Mouse (Mus musculus): Measurements from ENCODE around the gene Pramef17. TPM values are rescaled to one million over a fixed set of nuclear protein-coding genes. Genes with fewer than 3 reads are reported as not detected.

Pramef17 gene
- not detected for polyA plus RNA-seq (2014; fragmentation: Illumina TruSeq; extraction: RNeasy Lipid Tissue Mini Kit (QIAGEN cat#74804); ENCODE audit: low read depth, low replicate concordance)

DNA sequence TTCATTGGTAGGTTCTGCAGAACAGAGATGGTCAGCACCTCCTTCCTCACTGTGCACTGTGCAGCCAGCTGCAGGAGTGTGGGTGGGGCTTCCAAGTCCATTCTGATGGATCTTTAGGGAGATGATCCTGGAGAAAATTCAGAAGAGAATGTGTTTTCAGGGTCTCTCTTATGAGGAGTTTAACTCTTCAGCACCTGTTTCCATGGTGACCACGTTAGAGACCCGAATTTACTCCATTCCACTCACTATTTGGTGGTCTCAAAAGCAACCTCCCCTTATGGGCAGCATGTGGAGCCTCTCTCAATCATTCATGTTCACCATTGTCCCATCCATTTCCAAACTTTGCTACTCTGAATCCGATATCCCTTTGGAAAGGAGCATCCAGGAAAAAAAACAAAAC is at the start of gene Pramef17:
TSS of gene Pramef17 (minus strand) at position 101 of the 400 bp plus-strand sequence.

DNA sequence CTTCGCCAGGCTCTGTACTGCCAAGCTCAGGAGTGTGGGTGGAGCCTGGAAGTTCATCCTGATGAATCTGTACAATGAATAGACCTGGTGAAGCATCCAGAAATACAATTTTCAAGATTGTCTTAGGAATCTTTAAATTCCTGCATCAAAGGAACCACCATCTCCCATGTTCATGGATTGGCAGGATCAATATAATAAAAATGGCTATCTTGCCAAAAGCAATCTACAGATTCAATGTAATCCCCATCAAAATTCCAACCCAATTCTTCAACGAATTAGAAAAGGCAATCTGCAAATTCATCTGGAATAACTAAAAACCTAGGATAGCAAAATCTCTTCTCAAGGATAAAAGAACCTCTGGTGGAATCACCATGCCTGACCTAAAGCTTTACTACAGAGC is 27.3 kb downstream of the Pramef17 start, which contains the start of gene Gm13101:
TSS of gene Gm13101 (minus strand) at position 101 of the 400 bp plus-strand sequence.

DNA sequence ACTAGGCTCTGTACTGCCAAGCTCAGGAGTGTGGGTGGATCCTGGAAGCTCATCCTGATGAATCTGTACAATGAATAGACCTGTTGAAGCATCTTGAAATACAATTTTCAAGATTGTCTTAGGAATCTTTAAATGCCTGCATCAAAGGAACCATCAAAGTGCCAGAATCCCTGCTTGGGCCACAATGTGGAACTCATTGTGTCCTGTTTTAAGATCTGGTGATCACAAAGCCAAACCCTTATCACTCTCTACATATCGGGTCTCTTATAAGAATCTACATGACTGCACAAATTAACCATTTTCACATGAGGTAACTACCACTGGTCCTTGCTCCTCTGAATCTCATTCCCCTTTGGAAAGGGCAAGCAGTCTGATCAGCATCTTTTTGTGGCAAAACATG is 43.3 kb downstream of the Pramef17 start, which contains the start of gene Pramef25:
TSS of gene Pramef25 (minus strand) at position 101 of the 400 bp plus-strand sequence.

Other genes starting within 250 kb of the Pramef17 start
- gene Gm13023, start 205.0 kb downstream of the Pramef17 start, polyA plus RNA-seq (2014; fragmentation: Illumina TruSeq; extraction: RNeasy Lipid Tissue Mini Kit (QIAGEN cat#74804); ENCODE audit: low read depth, low replicate concordance): not detected
- not detected for gene Gm13084, start 178.3 kb downstream of the Pramef17 start, polyA plus RNA-seq (2014; fragmentation: Illumina TruSeq; extraction: RNeasy Lipid Tissue Mini Kit (QIAGEN cat#74804); ENCODE audit: low read depth, low replicate concordance)
- not detected for gene Gm13103, start 147.9 kb downstream of the Pramef17 start, polyA plus RNA-seq (2014; fragmentation: Illumina TruSeq; extraction: RNeasy Lipid Tissue Mini Kit (QIAGEN cat#74804); ENCODE audit: low read depth, low replicate concordance)
- not detected for gene Pramef6, start 94.0 kb downstream of the Pramef17 start, polyA plus RNA-seq (2014; fragmentation: Illumina TruSeq; extraction: RNeasy Lipid Tissue Mini Kit (QIAGEN cat#74804); ENCODE audit: low read depth, low replicate concordance)
- gene Pramef25, start 43.4 kb downstream of the Pramef17 start, polyA plus RNA-seq (2014; fragmentation: Illumina TruSeq; extraction: RNeasy Lipid Tissue Mini Kit (QIAGEN cat#74804); ENCODE audit: low read depth, low replicate concordance): not detected
- not detected for gene Gm13101, start 27.4 kb downstream of the Pramef17 start, polyA plus RNA-seq (2014; fragmentation: Illumina TruSeq; extraction: RNeasy Lipid Tissue Mini Kit (QIAGEN cat#74804); ENCODE audit: low read depth, low replicate concordance)
- not detected for gene Pramel4, start 64.8 kb upstream of the Pramef17 start, polyA plus RNA-seq (2014; fragmentation: Illumina TruSeq; extraction: RNeasy Lipid Tissue Mini Kit (QIAGEN cat#74804); ENCODE audit: low read depth, low replicate concordance)
- not detected for gene Gm13102, start 112.1 kb upstream of the Pramef17 start, polyA plus RNA-seq (2014; fragmentation: Illumina TruSeq; extraction: RNeasy Lipid Tissue Mini Kit (QIAGEN cat#74804); ENCODE audit: low read depth, low replicate concordance)
- not detected for gene Oog3, start 168.3 kb upstream of the Pramef17 start, polyA plus RNA-seq (2014; fragmentation: Illumina TruSeq; extraction: RNeasy Lipid Tissue Mini Kit (QIAGEN cat#74804); ENCODE audit: low read depth, low replicate concordance)
- not detected for gene Oog2, start 196.3 kb upstream of the Pramef17 start, polyA plus RNA-seq (2014; fragmentation: Illumina TruSeq; extraction: RNeasy Lipid Tissue Mini Kit (QIAGEN cat#74804); ENCODE audit: low read depth, low replicate concordance)
- not detected for gene C87977, start 218.9 kb upstream of the Pramef17 start, polyA plus RNA-seq (2014; fragmentation: Illumina TruSeq; extraction: RNeasy Lipid Tissue Mini Kit (QIAGEN cat#74804); ENCODE audit: low read depth, low replicate concordance)

All from sigmoid colon, adult 10 weeks (tissue).